Mouse (Mus musculus) hindbrain, embryonic 11.5 days (tissue): ENCODE data around the gene Trp53i13. TPM values are rescaled to one million over a fixed set of nuclear protein-coding genes. Genes with fewer than 3 reads are reported as not detected.
A peak's percentile ranks its signal among the peaks of the same experiment; 100 is the strongest.

Experiments
- ATAC-seq: fragments of 200-750 bp; cut with Nextera tagmentation; 2 replicates; pipeline ENCODE4 v1.8.0; 2017; ENCODE audit warnings: mild to moderate bottlenecking, moderate TSS enrichment, moderate library complexity; ENCODE audit not compliant: low FRiP score
- DNase-seq: peaks from one replicate; pipeline ENCODE4 v3.0.0-alpha.2; 2015; ENCODE audit warnings: low spot score
- H3K27ac ChIP-seq: fragments of 300-500 bp; sonication (generic); 2 replicates; pipeline ENCODE4 v1.5.1; 2014; ENCODE audit warnings: mild to moderate bottlenecking, low read depth, low read length
- H3K27me3 ChIP-seq: fragments of 300-500 bp; sonication (generic); 2 replicates; pipeline ENCODE4 v1.6.1; 2014; ENCODE audit warnings: mild to moderate bottlenecking, low read length, moderate library complexity, mixed read lengths; ENCODE audit not compliant: control insufficient read depth, insufficient read depth
- H3K36me3 ChIP-seq: fragments of 300-500 bp; sonication (generic); 2 replicates; pipeline ENCODE4 v1.6.1; 2014; ENCODE audit warnings: mild to moderate bottlenecking, low read length, moderate library complexity, mixed read lengths; ENCODE audit not compliant: control insufficient read depth, insufficient read depth
- H3K4me1 ChIP-seq: fragments of 300-500 bp; sonication (generic); replicated peaks from 2 replicates; pipeline ENCODE4 v1.6.1; 2014; ENCODE audit warnings: low read length, mixed read lengths; ENCODE audit not compliant: control insufficient read depth, insufficient read depth
- H3K4me2 ChIP-seq: fragments of 300-500 bp; sonication (generic); replicated peaks from 2 replicates; pipeline ENCODE4 v1.6.1; 2014; ENCODE audit warnings: mild to moderate bottlenecking, low read depth, low read length
- H3K4me3 ChIP-seq: fragments of 300-500 bp; sonication (generic); 2 replicates; pipeline ENCODE4 v1.5.1; 2014; ENCODE audit warnings: low read depth, low read length
- H3K9ac ChIP-seq: fragments of 300-500 bp; sonication (generic); 2 replicates; pipeline ENCODE4 v1.6.1; 2014; ENCODE audit warnings: low read depth, low read length
- H3K9me3 ChIP-seq: fragments of 300-500 bp; sonication (generic); 2 replicates; pipeline ENCODE4 v1.6.1; 2016; ENCODE audit warnings: low read length; ENCODE audit not compliant: control insufficient read depth
- WGBS: fragments of 180-500 bp; shearing (Covaris S2); extraction: QIAGEN DNeasy Blood & Tissue Kit; methylation state at CpG from one replicate; pipeline ENCODE4 v1.1.7; 2014; 5-methylcytosine and 5-hydroxymethylcytosine counted together
- polyA plus RNA-seq: library from polyadenylated mRNA; unstranded; fragments of >200 nt; fragmentation: Nextera tagmentation; extraction: Ambion mirVana; gene quantifications from 2 replicates; pipeline ENCODE4 v1.2.1, GENCODE M21; 2014

Gene Trp53i13
- polyA plus RNA-seq, 1 experiment from 2014 or later: 27.7 TPM

DNA sequence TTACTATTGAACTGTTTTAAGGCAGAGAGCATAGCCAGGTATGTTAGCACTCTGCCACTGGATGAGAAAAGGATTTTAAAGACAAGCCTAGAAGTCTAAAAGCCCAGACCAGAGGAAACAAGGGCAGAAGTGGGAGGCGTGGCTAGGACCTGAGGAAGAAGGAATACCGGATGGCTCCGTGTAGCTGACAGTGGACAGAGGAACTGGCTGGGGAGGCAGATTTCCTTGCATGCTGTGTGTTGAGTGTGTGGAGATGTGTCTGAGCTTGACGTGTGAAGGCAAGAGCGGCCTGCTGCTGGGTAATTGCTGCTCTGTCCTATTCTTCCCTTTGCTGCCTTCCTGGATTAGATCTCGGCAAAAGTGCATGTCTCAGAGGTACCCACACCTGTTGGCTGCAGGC is 13.3 kb downstream of the Trp53i13 start:
- peaks cover 16% of the 10 kb centered on the region for H3K36me3 ChIP-seq
- ATAC-seq (no peak), DNase-seq (no peak)
- no peak overlapping the region for H3K27ac ChIP-seq
- WGBS: 85% methylated on average over 6 of the region's 6 CpGs
- H3K27me3 ChIP-seq: no peaks in the 10 kb centered on the region
- H3K4me1 ChIP-seq: no peaks in the 10 kb centered on the region; the same call in 1 of the 2 replicates
- no peak overlapping the region for H3K4me2 ChIP-seq
- H3K4me3 ChIP-seq: no peak overlapping the region
- H3K9me3 ChIP-seq: no peaks in the 10 kb centered on the region
- no peak overlapping the region for H3K9ac ChIP-seq

DNA sequence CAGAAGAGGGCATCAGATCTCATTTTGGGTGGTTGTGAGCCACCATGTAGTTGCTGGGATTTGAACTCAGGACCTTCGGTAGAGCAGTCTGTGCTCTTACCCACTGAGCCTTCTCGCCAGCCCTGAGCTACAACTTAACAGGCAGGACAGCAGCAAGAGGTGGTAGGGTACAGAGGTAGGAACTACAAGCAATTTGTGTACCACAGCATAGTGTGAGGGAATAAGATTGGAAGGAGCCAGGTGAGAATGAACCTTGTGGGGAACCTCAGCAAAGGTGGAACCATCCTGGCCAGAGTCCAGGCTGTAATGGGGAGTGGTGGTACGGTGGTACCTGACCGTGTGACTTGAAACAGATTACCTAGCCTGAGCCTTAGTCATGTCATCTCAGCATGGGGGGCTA is 13.8 kb downstream of the Trp53i13 start:
- Histone ChIP-seq H3K4me2 (no peak overlapping the region), H3K9ac (no peak overlapping the region), H3K9me3 (no peaks in the 10 kb centered on the region), H3K4me1 (peaks cover 4% of the 10 kb centered on the region; the same call in 1 of the 2 replicates), H3K27ac (no peak overlapping the region), H3K36me3 (peaks cover 16% of the 10 kb centered on the region), H3K4me3 (no peak overlapping the region), H3K27me3 (no peaks in the 10 kb centered on the region)
- WGBS: 96% methylated on average over 4 of the region's 4 CpGs
- ATAC-seq (no peak), DNase-seq (no peak)

DNA sequence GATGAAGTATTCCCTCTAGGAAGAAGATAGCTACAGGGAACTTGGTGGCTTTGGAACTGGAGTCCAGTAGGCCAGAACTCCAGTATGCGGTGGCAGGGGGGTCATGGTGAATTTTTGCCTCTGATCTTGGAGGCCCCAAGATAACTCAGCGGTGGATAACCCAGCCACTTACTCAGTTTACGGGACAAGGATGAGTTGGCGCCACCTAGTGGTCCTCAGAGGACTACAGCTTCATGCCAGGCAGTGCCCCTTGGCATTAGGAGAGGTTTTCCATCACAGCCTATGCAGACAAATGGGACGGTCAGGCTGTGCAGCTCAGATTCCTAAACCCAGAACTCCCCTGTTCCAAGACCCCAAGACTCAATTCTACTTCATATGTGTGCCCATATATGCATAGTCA is 14.4 kb downstream of the Trp53i13 start:
- H3K36me3 ChIP-seq: peaks cover 16% of the 10 kb centered on the region; the same call in 1 of the 2 replicates

DNA sequence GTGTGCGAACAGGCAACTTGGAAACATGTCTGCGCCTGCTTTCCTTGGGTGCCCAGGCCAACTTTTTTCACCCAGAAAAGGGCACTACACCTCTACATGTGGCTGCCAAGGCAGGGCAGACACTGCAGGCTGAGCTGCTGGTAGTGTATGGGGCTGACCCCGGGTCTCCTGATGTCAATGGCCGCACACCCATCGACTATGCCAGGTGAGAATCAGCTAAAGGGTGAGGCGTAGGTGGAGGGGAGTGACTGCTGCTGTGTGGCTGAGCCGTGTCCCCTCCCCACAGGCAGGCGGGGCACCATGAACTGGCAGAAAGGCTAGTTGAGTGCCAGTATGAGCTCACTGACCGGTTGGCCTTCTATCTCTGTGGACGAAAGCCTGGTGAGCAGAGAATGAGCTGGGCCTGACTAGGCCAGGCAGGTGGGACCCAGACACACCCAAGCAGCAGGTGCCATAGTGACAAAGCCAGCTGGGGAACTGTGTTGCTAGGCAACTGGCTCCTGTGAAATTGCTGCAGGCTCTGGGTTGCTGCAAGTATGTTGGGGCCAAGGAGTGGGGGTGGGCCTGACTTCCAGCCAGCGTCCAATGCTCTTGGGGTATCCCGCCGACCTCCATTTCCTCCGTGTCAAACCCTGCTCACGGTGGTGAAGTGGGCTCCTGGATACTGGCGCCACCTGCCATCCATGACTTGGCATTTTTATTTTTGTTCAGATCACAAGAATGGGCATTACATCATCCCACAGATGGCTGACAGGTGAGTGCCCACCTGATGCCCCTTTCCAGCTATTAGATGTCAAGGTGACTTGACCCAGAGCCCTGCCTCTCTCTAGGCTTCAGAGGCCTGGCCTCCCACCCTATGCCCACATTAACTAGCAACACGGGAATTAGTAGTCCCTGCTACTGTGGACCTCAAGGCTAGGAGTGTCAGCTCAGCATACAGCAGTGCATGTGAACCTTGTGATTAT is 15.1 kb downstream of the Trp53i13 start:
- peaks cover 15% of the 10 kb centered on the region; the same call in 1 of the 2 replicates for H3K36me3 ChIP-seq
- WGBS: 85% methylated on average over 17 of the region's 17 CpGs
- no peak overlapping the region for H3K4me3 ChIP-seq
- no peak overlapping the region for H3K4me2 ChIP-seq
- ATAC-seq (no peak), DNase-seq (no peak)
- no peak overlapping the region for H3K27ac ChIP-seq
- H3K27me3 ChIP-seq: no peaks in the 10 kb centered on the region
- no peaks in the 10 kb centered on the region for H3K9me3 ChIP-seq
- H3K4me1 ChIP-seq: peaks cover 5% of the 10 kb centered on the region
- no peak overlapping the region for H3K9ac ChIP-seq

More for the DNA sequence above, 14.4 kb downstream of the Trp53i13 start:
- Histone ChIP-seq H3K27ac (no peak overlapping the region), H3K9me3 (no peaks in the 10 kb centered on the region), H3K4me3 (no peak overlapping the region), H3K4me1 (peaks cover 5% of the 10 kb centered on the region), H3K9ac (no peak overlapping the region), H3K4me2 (no peak overlapping the region), H3K27me3 (no peaks in the 10 kb centered on the region)
- no peak for ATAC-seq
- WGBS: 28% methylated on average over 5 of the region's 5 CpGs
- peak; percentile 81 for DNase-seq

DNA sequence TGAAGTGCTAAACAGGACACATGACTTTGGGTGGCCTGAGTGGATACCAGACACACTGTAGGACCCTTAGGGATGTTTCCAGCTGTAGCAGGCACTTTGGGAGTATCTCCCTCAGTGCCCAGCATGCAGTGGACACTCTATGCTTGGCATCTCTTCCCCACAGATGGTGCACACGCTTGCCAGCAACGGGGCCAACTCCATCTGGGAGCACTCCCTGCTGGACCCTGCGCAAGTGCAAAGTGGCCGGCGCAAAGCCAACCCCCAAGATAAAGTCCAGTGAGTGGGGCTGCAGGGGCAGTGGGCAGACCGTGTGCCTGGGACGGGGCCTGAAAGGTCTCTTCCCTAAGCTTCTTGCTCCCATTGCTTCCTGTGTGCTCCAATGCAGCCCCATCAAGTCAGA is 16.4 kb downstream of the Trp53i13 start:
- DNase-seq (no peak), ATAC-seq (no peak)
- WGBS: 89% methylated on average over 7 of the region's 7 CpGs
- Histone ChIP-seq H3K4me3 (no peak overlapping the region), H3K4me1 (peaks cover 10% of the 10 kb centered on the region), H3K36me3 (peaks cover 4% of the 10 kb centered on the region; the same call in 1 of the 2 replicates), H3K9me3 (no peaks in the 10 kb centered on the region), H3K27ac (no peak overlapping the region), H3K27me3 (no peaks in the 10 kb centered on the region), H3K9ac (no peak overlapping the region), H3K4me2 (no peak overlapping the region)

DNA sequence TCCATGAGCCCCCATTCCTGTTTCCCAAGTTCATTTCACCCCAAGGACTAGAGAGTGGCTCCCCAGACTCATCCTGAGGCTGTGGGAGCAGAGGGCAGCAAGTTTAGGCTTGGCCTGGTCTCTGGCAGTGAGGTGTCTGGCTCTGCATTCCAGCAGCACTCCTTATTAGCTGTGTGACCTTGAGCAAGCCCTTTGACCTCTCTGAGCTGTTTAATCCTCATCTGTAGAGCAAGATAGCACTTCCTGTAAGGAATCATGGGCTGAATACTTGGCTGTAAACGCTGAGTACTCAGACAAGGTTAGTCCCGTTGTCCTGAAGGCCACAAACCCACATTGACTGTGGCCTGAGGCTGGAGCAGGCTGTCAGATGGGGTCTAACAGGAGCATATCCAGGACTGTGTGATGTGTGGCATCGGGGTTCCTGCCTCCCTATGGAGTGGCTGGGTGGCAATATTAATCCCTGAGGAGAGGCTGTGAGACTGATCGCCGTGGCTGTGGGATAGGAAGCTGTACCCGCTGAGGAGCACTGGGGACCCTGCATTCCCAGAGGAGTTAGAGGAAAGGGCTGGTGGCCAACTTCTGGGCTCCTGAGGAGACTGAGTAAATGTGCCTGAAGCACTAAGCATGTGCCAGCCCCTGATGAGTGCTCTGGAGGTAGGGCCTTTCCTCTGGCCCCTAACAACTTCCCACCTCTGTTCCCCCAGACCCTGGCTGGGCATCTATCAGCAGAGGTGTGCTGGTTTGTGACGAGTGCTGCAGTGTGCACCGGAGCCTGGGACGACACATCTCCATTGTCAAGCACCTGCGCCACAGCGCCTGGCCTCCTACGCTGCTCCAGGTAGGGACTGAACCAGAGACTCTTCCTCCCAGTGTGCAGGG is 17.3 kb downstream of the Trp53i13 start:
- no peak overlapping the region for H3K27ac ChIP-seq
- no peak overlapping the region for H3K4me2 ChIP-seq
- 0 out of 2 replicates have a peak, but pooled peaks cover 2% of the 10 kb centered on the region for H3K36me3 ChIP-seq

DNA sequence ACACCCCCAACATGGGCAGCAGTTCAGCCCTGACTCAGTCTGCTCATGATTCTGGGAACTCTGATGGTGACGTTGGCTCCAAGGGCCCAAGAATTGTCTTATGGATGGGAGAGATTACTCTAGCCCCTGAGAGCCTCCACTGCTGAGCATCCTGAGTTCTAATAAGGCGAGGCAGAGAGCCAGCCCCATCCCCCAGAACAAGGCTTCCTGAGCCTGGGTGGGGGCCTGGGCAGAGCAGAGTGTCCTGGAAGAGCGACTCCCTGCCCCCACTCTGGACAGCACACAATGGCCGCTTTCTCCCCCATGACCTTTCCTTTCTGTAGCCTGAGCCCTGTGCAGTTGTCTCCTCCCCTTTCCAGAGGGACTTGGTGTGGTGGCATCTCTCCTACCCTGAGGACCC is 17.9 kb downstream of the Trp53i13 start:
- Histone ChIP-seq H3K9ac (no peak overlapping the region), H3K4me2 (no peak overlapping the region), H3K4me3 (no peak overlapping the region), H3K4me1 (peaks cover 10% of the 10 kb centered on the region), H3K36me3 (no peaks in the 10 kb centered on the region), H3K27me3 (no peaks in the 10 kb centered on the region), H3K9me3 (no peaks in the 10 kb centered on the region), H3K27ac (no peak overlapping the region)
- DNase-seq (no peak), ATAC-seq (no peak)
- WGBS: 20% methylated on average over 4 of the region's 4 CpGs

More for the DNA sequence above, 17.3 kb downstream of the Trp53i13 start:
- H3K4me1 ChIP-seq: peaks cover 10% of the 10 kb centered on the region
- no peaks in the 10 kb centered on the region for H3K27me3 ChIP-seq
- H3K9ac ChIP-seq: no peak overlapping the region
- H3K4me3 ChIP-seq: no peak overlapping the region
- 71% methylated on average over 12 of the region's 12 CpGs for WGBS
- no peak for ATAC-seq
- no peaks in the 10 kb centered on the region for H3K9me3 ChIP-seq
- no peak for DNase-seq

DNA sequence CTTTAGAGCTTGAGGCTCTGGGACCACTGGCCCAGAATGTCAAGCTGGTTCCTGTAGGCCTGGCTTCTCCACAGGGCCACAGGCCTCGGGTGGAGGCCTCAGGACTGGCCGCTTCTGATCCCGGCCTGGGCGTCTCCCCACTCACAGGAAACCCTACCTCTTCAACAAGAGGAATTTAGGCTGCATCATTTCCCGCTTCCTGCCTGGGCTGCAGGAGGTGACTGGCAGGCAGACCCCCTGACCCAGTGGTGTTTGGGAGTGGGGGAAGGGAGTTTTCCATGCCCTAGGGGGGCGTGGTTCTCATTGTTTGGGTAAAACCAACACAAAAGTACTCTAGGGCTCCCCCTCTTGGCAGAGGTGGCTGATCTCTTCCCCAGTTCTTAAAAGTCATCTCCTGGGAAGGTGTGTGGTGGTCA is 18.4 kb downstream of the Trp53i13 start:
- no peak for ATAC-seq
- Histone ChIP-seq H3K4me1 (peaks cover 10% of the 10 kb centered on the region), H3K4me3 (no peak overlapping the region), H3K9me3 (no peaks in the 10 kb centered on the region), H3K27ac (peak overlapping the region; percentile 42; the same call in 1 of the 2 replicates), H3K27me3 (no peaks in the 10 kb centered on the region), H3K9ac (no peak overlapping the region), H3K36me3 (no peaks in the 10 kb centered on the region), H3K4me2 (peak overlapping the region; percentile 8; the same call in 1 of the 2 replicates)
- DNase-seq: peak; percentile 84
- WGBS: 4% methylated on average over 6 of the region's 6 CpGs
